Mouse (Mus musculus) C2C12 (cell line): ENCODE measurements around the gene Cpm.

ENCODE experiments used
- CTCF ChIP-seq: IDR thresholded peaks from one replicate; pipeline ENCODE4 v1.5.1; 2011; ENCODE audit not compliant: control insufficient read depth, insufficient read depth, insufficient read length
- MAX ChIP-seq: IDR thresholded peaks from one replicate; pipeline ENCODE4 v1.6.1; 2011; ENCODE audit warnings: mild to moderate bottlenecking, control low read depth
- MYOG ChIP-seq: IDR thresholded peaks from one replicate; pipeline ENCODE4 v1.6.1; 2011; ENCODE audit not compliant: control insufficient read depth, insufficient read length; ENCODE audit errors: extremely low read depth

DNA sequence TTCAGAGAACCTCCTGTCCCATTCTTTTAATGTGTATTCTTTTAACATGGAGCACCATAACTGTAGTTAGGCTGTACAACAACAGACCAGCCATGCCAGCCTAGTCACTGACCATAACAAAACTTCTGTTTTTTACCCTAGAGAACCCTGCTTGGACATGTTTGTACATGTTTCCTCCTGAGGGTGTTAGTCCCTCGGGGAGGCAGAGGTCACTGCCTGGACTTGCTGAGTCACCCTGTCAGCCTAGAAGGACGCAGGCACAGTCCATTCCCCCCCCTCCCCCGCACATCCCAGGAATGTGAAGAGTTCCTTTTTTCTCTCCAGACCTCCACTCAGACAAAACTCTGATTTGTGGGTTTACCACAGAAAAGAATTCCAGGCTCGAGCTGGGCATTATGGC is 88.3 kb downstream of the Cpm start:
- TF ChIP-seq CTCF (no peak), MYOG (no peak), MAX (no peak)
